Mouse (Mus musculus) limb, embryonic 10.5 days (tissue): ENCODE data around the gene Hebp1. TPM values are rescaled to one million over a fixed set of nuclear protein-coding genes. Genes with fewer than 3 reads are reported as not detected.
A peak's percentile ranks its signal among the peaks of the same experiment; 100 is the strongest.

Experiments used
- DNase-seq: peaks from one replicate; pipeline ENCODE4 v3.0.0-alpha.2; 2017; ENCODE audit warnings: low spot score
- H3K27ac ChIP-seq: fragments of 300-500 bp; sonication (generic); 2 replicates; pipeline ENCODE4 v1.5.1; 2016; ENCODE audit warnings: mild to moderate bottlenecking
- H3K27me3 ChIP-seq: fragments of 300-500 bp; sonication (generic); 2 replicates; pipeline ENCODE4 v1.6.1; 2016; ENCODE audit warnings: low read depth, mild to moderate bottlenecking; ENCODE audit not compliant: poor library complexity, severe bottlenecking
- H3K36me3 ChIP-seq: fragments of 300-500 bp; sonication (generic); 2 replicates; pipeline ENCODE4 v1.6.1; 2016; ENCODE audit warnings: mild to moderate bottlenecking, moderate library complexity
- H3K4me1 ChIP-seq: fragments of 300-500 bp; sonication (generic); 2 replicates; pipeline ENCODE4 v1.6.1; 2016
- H3K4me3 ChIP-seq: fragments of 300-500 bp; sonication (generic); 2 replicates; pipeline ENCODE4 v1.5.1; 2016; ENCODE audit warnings: mild to moderate bottlenecking, moderate library complexity
- H3K9me3 ChIP-seq: fragments of 300-500 bp; sonication (generic); replicated peaks from 2 replicates; pipeline ENCODE4 v1.6.1; 2016; ENCODE audit warnings: mild to moderate bottlenecking
- WGBS: fragments of 180-500 bp; shearing (Covaris S2); methylation state at CpG from one replicate; pipeline ENCODE4 v1.1.7; 2016; 5-methylcytosine and 5-hydroxymethylcytosine counted together
- polyA plus RNA-seq: library from polyadenylated mRNA; unstranded; fragments of >200 nt; fragmentation: Nextera tagmentation; extraction: Ambion mirVana; gene quantifications from 2 replicates; pipeline ENCODE4 v1.2.1, GENCODE M21; 2016

The Hebp1 gene
- polyA plus RNA-seq, 1 experiment from 2014 or later = 4.3 TPM

GRCm38 (mm10) chr6:135150311-135150710 is 47.5 kb downstream of the Hebp1 start:
- Histone ChIP-seq H3K4me1 (no peaks in the 10 kb centered on the region), H3K9me3 (no peaks in the 10 kb centered on the region), H3K4me3 (no peak overlapping the region), H3K27ac (no peak overlapping the region), H3K36me3 (no peaks in the 10 kb centered on the region), H3K27me3 (no peaks in the 10 kb centered on the region; the same call in 1 of the 2 replicates)
- DNase-seq = peak; percentile 60
- WGBS = 39% methylated on average over 5 of the region's 5 CpGs

GRCm38 (mm10) chr6:135149722-135150121 is 48.1 kb downstream of the Hebp1 start:
- 81% methylated on average over 4 of the region's 4 CpGs for WGBS
- no peaks in the 10 kb centered on the region for H3K4me1 ChIP-seq

GRCm38 (mm10) chr6:135149175-135149574 is 48.6 kb downstream of the Hebp1 start:
- no peak for DNase-seq
- Histone ChIP-seq H3K36me3 (no peaks in the 10 kb centered on the region), H3K27ac (no peak overlapping the region), H3K4me1 (no peaks in the 10 kb centered on the region), H3K27me3 (no peaks in the 10 kb centered on the region; the same call in 1 of the 2 replicates), H3K9me3 (no peaks in the 10 kb centered on the region), H3K4me3 (no peak overlapping the region)
- 69% methylated on average over 4 of the region's 4 CpGs for WGBS

More at GRCm38 (mm10) chr6:135149722-135150121, 48.1 kb downstream of the Hebp1 start:
- no peaks in the 10 kb centered on the region for H3K9me3 ChIP-seq
- no peaks in the 10 kb centered on the region; the same call in 1 of the 2 replicates for H3K27me3 ChIP-seq
- DNase-seq = no peak
- no peak overlapping the region for H3K27ac ChIP-seq
- H3K36me3 ChIP-seq = no peaks in the 10 kb centered on the region
- H3K4me3 ChIP-seq = no peak overlapping the region

GRCm38 (mm10) chr6:135148506-135148905 is 49.3 kb downstream of the Hebp1 start:
- Histone ChIP-seq H3K27me3 (no peaks in the 10 kb centered on the region; the same call in 1 of the 2 replicates), H3K27ac (no peak overlapping the region), H3K9me3 (no peaks in the 10 kb centered on the region), H3K4me3 (no peak overlapping the region), H3K36me3 (no peaks in the 10 kb centered on the region), H3K4me1 (no peaks in the 10 kb centered on the region)
- 31% methylated on average over 1 of the region's 1 CpGs for WGBS
- DNase-seq = no peak

GRCm38 (mm10) chr6:135145976-135146375 is 51.8 kb downstream of the Hebp1 start:
- 92% methylated on average over 5 of the region's 5 CpGs for WGBS
- Histone ChIP-seq H3K36me3 (no peaks in the 10 kb centered on the region), H3K27ac (no peak overlapping the region), H3K27me3 (no peaks in the 10 kb centered on the region; the same call in 1 of the 2 replicates), H3K4me3 (no peak overlapping the region), H3K4me1 (peaks cover 11% of the 10 kb centered on the region), H3K9me3 (no peaks in the 10 kb centered on the region)
- no peak for DNase-seq

GRCm38 (mm10) chr6:135144516-135144915 is 53.3 kb downstream of the Hebp1 start:
- H3K27ac ChIP-seq = no peak overlapping the region
- H3K4me3 ChIP-seq = no peak overlapping the region
- no peaks in the 10 kb centered on the region for H3K36me3 ChIP-seq
- no peak for DNase-seq
- H3K9me3 ChIP-seq = no peaks in the 10 kb centered on the region
- peaks cover 14% of the 10 kb centered on the region for H3K4me1 ChIP-seq
- no peaks in the 10 kb centered on the region; the same call in 1 of the 2 replicates for H3K27me3 ChIP-seq
- 10% methylated on average over 3 of the region's 3 CpGs for WGBS

GRCm38 (mm10) chr6:135143151-135143550 is 54.7 kb downstream of the Hebp1 start:
- H3K4me1 ChIP-seq = peaks cover 24% of the 10 kb centered on the region
- 94% methylated on average over 5 of the region's 5 CpGs for WGBS

GRCm38 (mm10) chr6:135141451-135142147 is 56.2 kb downstream of the Hebp1 start:
- peak overlapping the region; percentile 54 for H3K27ac ChIP-seq
- no peaks in the 10 kb centered on the region for H3K9me3 ChIP-seq
- H3K4me3 ChIP-seq = no peak overlapping the region
- peaks cover 40% of the 10 kb centered on the region for H3K4me1 ChIP-seq
- WGBS = 71% methylated on average over 16 of the region's 16 CpGs
- DNase-seq = no peak
- H3K36me3 ChIP-seq = no peaks in the 10 kb centered on the region
- H3K27me3 ChIP-seq = no peaks in the 10 kb centered on the region

More at GRCm38 (mm10) chr6:135143151-135143550, 54.7 kb downstream of the Hebp1 start:
- Histone ChIP-seq H3K36me3 (no peaks in the 10 kb centered on the region), H3K27ac (no peak overlapping the region), H3K9me3 (no peaks in the 10 kb centered on the region), H3K4me3 (no peak overlapping the region), H3K27me3 (no peaks in the 10 kb centered on the region)
- no peak for DNase-seq

- WGBS = 73% methylated on average over 14 of the region's 14 CpGs
- no peaks in the 10 kb centered on the region for H3K27me3 ChIP-seq
- no peak overlapping the region; the same call in 1 of the 2 replicates for H3K27ac ChIP-seq
- no peak for DNase-seq
- H3K36me3 ChIP-seq = no peaks in the 10 kb centered on the region
- H3K4me1 ChIP-seq = peaks cover 53% of the 10 kb centered on the region
- no peaks in the 10 kb centered on the region for H3K9me3 ChIP-seq
- no peak overlapping the region for H3K4me3 ChIP-seq
These were observed 59.1 kb downstream of the Hebp1 start for GRCm38 (mm10) chr6:135138746-135139145.

GRCm38 (mm10) chr6:135138207-135138606 is 59.6 kb downstream of the Hebp1 start:
- Histone ChIP-seq H3K9me3 (no peaks in the 10 kb centered on the region), H3K4me3 (no peak overlapping the region), H3K27ac (0 out of 2 replicates have a peak overlapping the region, but pooled peaks have one; percentile 26), H3K36me3 (no peaks in the 10 kb centered on the region), H3K27me3 (no peaks in the 10 kb centered on the region), H3K4me1 (peaks cover 53% of the 10 kb centered on the region)
- no peak for DNase-seq
- 75% methylated on average over 7 of the region's 7 CpGs for WGBS

GRCm38 (mm10) chr6:135137736-135138135 is 60.1 kb downstream of the Hebp1 start:
- no peak for DNase-seq
- Histone ChIP-seq H3K27ac (peak overlapping the region; percentile 26; the same call in 1 of the 2 replicates), H3K36me3 (no peaks in the 10 kb centered on the region), H3K27me3 (no peaks in the 10 kb centered on the region), H3K9me3 (no peaks in the 10 kb centered on the region), H3K4me3 (no peak overlapping the region), H3K4me1 (peaks cover 53% of the 10 kb centered on the region)
- WGBS = 80% methylated on average over 9 of the region's 9 CpGs

GRCm38 (mm10) chr6:135136439-135137161 is 61.2 kb downstream of the Hebp1 start:
- peak; percentile 71 for DNase-seq
- 30% methylated on average over 11 of the region's 11 CpGs for WGBS
- Histone ChIP-seq H3K27ac (peak overlapping the region; percentile 81), H3K27me3 (no peaks in the 10 kb centered on the region), H3K36me3 (no peaks in the 10 kb centered on the region), H3K4me3 (no peak overlapping the region), H3K9me3 (no peaks in the 10 kb centered on the region), H3K4me1 (peaks cover 49% of the 10 kb centered on the region)

- peak overlapping the region; percentile 81; the same call in 1 of the 2 replicates for H3K27ac ChIP-seq
- H3K27me3 ChIP-seq = no peaks in the 10 kb centered on the region
- H3K4me3 ChIP-seq = no peak overlapping the region
- no peaks in the 10 kb centered on the region for H3K36me3 ChIP-seq
- peaks cover 40% of the 10 kb centered on the region for H3K4me1 ChIP-seq
- WGBS = 81% methylated on average over 4 of the region's 4 CpGs
- no peak for DNase-seq
- no peaks in the 10 kb centered on the region for H3K9me3 ChIP-seq
These were observed 62.1 kb downstream of the Hebp1 start for GRCm38 (mm10) chr6:135135735-135136134.
